Mouse (Mus musculus) cerebellum, adult 2 months (tissue): ENCODE results near the gene Pak4. TPM values are rescaled to one million over a fixed set of nuclear protein-coding genes. Genes with fewer than 3 reads are reported as not detected.

Experiments used
- DNase-seq, 2 experiments: peaks; one replicate each; pipeline ENCODE4 v3.0.0; 2021
- H3K27ac ChIP-seq: fragments of 200-500 bp; 2 replicates; pipeline ENCODE4 v1.5.1; 2012; ENCODE audit warnings: low read length, control low read depth, inconsistent platforms; ENCODE audit not compliant: insufficient read depth
- H3K27me3 ChIP-seq: fragments of 200-500 bp; 2 replicates; pipeline ENCODE4 v1.6.1; 2012; ENCODE audit warnings: inconsistent platforms, mild to moderate bottlenecking, low read length, moderate library complexity; ENCODE audit not compliant: control insufficient read depth, insufficient read depth
- H3K4me1 ChIP-seq: fragments of 200-500 bp; 2 replicates; pipeline ENCODE4 v1.6.1; 2011; ENCODE audit warnings: low read length; ENCODE audit not compliant: control insufficient read depth, insufficient read depth
- H3K4me3 ChIP-seq: fragments of 200-500 bp; replicated peaks from 2 replicates; pipeline ENCODE3; 2011; ENCODE audit warnings: mild to moderate bottlenecking, low read depth, low read length, control low read depth; ENCODE audit not compliant: insufficient read depth
- CTCF ChIP-seq: fragments of 200-500 bp; IDR thresholded peaks from 2 replicates; pipeline ENCODE4 v1.5.1; 2011; ENCODE audit warnings: low read depth, mild to moderate bottlenecking, control low read depth, low read length, moderate library complexity, borderline replicate concordance; ENCODE audit not compliant: insufficient read depth
- POLR2A ChIP-seq: fragments of 200-500 bp; IDR thresholded peaks from 2 replicates; pipeline ENCODE4 v1.6.1; 2011; ENCODE audit warnings: low read length, control low read depth, borderline replicate concordance; ENCODE audit not compliant: insufficient read depth
- WGBS: fragments of 180-500 bp; shearing (Covaris S2); methylation state at CpG from one replicate; pipeline ENCODE4 v1.1.7; 2018; 5-methylcytosine and 5-hydroxymethylcytosine counted together
- polyA plus RNA-seq: library from polyadenylated mRNA; depleted of rRNA; stranded (reverse); fragments of >200 nt; gene quantifications from 2 replicates; pipeline ENCODE4 v1.2.3, GENCODE M21; 2012

Gene Pak4
- polyA plus RNA-seq, 1 experiment: 8.5 TPM

DNA sequence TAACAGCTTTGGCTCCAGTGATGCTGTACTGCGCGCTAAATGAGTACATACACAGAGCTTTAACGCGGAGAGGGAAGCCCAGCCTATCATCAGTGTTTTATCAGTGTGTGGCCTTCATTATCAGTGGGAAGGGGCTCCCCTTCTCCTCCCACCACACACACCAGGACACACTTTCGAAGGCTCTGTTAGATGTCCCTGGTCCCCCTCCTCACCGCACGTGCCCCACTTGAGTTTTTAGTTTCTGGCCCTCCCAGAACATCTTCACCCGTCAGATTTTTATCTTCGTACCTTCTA lies 761 bp downstream of the Pak4 start:
- no peak for DNase-seq
- 10% methylated on average over 9 of the region's 9 CpGs for WGBS
- Histone ChIP-seq H3K4me1 (peaks cover 12% of the 10 kb centered on the region), H3K27ac (no peak overlapping the region), H3K4me3 (peak overlapping the region; percentile 74), H3K27me3 (no peaks in the 10 kb centered on the region)
- no peak for TF ChIP-seq CTCF
- no peak for TF ChIP-seq POLR2A

- Histone ChIP-seq H3K27ac (0 out of 2 replicates have a peak overlapping the region, but pooled peaks have one; percentile 1), H3K27me3 (no peaks in the 10 kb centered on the region), H3K4me1 (peaks cover 12% of the 10 kb centered on the region), H3K4me3 (peak overlapping the region; percentile 74)
- no peak for DNase-seq
- no peak for TF ChIP-seq POLR2A
- no peak for TF ChIP-seq CTCF
- WGBS: 30% methylated on average over 20 of the region's 20 CpGs
These were observed 1.3 kb downstream of the Pak4 start for GRCm38 (mm10) chr7:28596436-28597276.

GRCm38 (mm10) chr7:28595751-28596435 lies 2.1 kb downstream of the Pak4 start:
- Histone ChIP-seq H3K4me3 (no peak overlapping the region), H3K27ac (0 out of 2 replicates have a peak overlapping the region, but pooled peaks have one; percentile 1), H3K27me3 (no peaks in the 10 kb centered on the region), H3K4me1 (peaks cover 12% of the 10 kb centered on the region)
- no peak for TF ChIP-seq POLR2A
- no peak for TF ChIP-seq CTCF
- no peak for DNase-seq
- WGBS: 36% methylated on average over 8 of the region's 8 CpGs

DNA sequence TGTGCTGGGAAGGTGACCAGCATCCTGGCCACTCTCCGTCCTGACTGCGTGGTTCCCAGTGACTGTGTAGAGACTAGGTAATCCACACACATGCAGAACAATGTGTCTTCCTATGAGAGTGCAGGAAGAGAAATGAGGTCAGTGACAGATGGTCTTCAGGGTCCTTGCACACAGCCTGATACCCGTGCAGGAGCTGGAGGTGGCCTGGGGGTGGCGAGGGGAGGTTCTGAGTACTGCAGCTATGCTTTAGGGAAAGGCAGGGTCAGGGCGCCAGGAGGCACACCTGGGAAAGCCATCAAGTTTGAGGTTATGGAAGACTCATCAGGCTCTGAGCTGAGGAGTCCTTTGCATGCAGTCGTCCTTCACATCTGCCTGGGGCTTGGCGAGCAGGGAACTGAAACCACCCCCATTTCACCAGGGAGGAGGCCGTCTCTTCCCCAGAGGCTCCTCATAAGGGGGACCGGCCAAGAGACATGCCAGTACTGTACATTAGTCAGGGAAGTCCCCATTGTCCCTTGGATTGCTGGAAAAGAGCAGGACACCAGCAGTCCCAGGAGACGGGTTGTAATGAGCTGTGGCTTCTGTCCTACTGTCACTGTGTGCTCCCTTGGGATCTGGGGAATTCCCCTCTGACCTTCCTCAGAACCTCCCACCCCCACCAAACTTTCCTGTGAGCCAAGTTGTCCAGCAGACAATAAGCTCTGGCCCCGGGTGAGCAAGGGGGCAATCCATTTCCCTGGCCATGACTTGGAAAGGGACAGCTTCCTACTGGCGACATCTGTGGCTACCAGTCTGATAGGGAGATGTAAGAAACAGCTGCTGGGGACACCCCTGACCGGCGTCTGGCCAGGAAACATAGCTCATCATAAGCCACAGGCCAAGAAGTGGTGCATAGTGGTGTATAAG lies 4.5 kb downstream of the Pak4 start:
- Histone ChIP-seq H3K4me3 (no peak overlapping the region), H3K4me1 (peaks cover 19% of the 10 kb centered on the region), H3K27me3 (no peaks in the 10 kb centered on the region), H3K27ac (no peak overlapping the region)
- no peak for TF ChIP-seq CTCF
- no peak for TF ChIP-seq POLR2A
- DNase-seq: no peak
- 30% methylated on average over 14 of the region's 14 CpGs for WGBS

- no peak overlapping the region for H3K27ac ChIP-seq
- no peaks in the 10 kb centered on the region for H3K27me3 ChIP-seq
- no peak for TF ChIP-seq CTCF
- no peak for TF ChIP-seq POLR2A
- no peak for DNase-seq
- WGBS: 43% methylated on average over 1 of the region's 1 CpGs
- no peak overlapping the region for H3K4me3 ChIP-seq
- peaks cover 17% of the 10 kb centered on the region for H3K4me1 ChIP-seq
These were observed 6.1 kb downstream of the Pak4 start for GRCm38 (mm10) chr7:28591862-28592261.

DNA sequence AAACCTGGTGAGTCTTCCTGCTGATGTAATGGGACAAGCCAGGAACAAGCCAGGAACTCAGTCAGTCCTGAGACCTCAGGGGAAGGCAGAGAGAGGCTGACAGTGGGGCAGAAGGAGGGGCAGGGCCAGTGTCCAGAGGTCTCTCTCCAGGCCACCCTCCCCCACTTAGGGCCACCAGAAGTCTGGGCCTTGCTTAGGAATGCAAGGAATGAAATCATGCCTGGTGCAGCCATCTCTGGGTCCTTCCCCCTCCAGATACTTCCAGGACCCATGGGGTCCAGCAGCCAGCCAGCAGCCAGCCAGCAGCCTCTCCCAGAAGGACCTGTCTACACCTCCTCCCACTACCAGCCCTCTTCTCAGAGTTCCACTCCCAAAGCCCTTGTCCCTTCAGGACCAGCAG lies 10.3 kb downstream of the Pak4 start:
- Histone ChIP-seq H3K27me3 (no peaks in the 10 kb centered on the region), H3K4me3 (no peak overlapping the region), H3K27ac (no peak overlapping the region), H3K4me1 (peaks cover 7% of the 10 kb centered on the region)
- no peak for DNase-seq
- TF ChIP-seq POLR2A: no peak
- TF ChIP-seq CTCF: no peak

- Histone ChIP-seq H3K4me1 (peaks cover 7% of the 10 kb centered on the region), H3K4me3 (no peak overlapping the region), H3K27ac (no peak overlapping the region), H3K27me3 (no peaks in the 10 kb centered on the region)
- TF ChIP-seq CTCF: no peak
- TF ChIP-seq POLR2A: no peak
- DNase-seq: no peak
- WGBS: 49% methylated on average over 6 of the region's 6 CpGs
These were observed 11.1 kb downstream of the Pak4 start for GRCm38 (mm10) chr7:28586663-28587411.
